Mouse (Mus musculus): ENCODE results near the gene Slc5a5. TPM values are rescaled to one million over a fixed set of nuclear protein-coding genes. Genes with fewer than 3 reads are reported as not detected.

Gene Slc5a5
- polyA plus RNA-seq, 1 experiment = 2.3 TPM

DNA sequence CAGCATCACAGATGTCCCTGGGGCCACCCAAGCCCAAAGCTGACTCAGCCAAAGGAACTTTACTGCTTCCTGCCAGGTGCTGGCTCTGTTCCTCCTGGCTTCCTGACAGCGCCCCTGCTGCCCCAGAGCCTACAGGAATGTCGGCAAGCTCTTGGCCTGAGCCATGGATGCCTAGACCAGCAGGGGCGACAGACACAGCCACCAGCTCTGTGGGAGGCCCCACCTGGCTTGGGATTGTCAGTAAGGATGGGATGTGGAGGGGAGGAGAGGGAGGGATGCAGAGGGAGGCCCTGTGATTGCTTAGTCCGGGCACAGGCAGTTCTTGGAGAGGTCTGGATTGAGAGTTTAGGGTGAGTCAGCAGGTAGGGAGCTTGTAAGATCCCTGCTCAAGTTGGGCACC lies 12.4 kb downstream of the Slc5a5 start:
- no peak for DNase-seq (ENCODE audit: low spot score)

- DNase-seq (ENCODE audit: low spot score) = no peak
Observed at GRCm38 (mm10) chr8:70879500-70879899, 13.1 kb downstream of the Slc5a5 start.

GRCm38 (mm10) chr8:70878178-70878577 lies 14.4 kb downstream of the Slc5a5 start:
- DNase-seq (ENCODE audit: low spot score) = no peak

DNA sequence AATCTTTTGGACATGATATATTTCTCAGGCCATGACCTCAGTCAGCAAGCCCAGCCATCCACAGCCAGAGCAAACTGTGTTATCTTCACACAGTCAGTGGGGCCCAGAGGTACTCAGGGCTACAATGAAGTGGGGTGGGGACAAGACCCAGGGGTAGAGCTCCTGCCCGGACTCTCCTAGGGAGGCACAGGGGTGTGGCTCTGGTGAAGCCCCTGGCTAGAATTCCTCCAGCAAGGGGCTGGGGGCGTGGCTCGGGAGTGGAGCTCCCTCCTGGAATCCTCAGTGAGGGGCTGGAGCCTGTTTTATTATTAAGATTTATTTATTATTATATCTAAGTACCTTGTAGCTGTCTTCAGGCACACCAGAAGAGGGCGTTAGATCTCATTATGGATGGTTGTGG lies 16.2 kb downstream of the Slc5a5 start:
- no peak for DNase-seq (ENCODE audit: low spot score)

DNA sequence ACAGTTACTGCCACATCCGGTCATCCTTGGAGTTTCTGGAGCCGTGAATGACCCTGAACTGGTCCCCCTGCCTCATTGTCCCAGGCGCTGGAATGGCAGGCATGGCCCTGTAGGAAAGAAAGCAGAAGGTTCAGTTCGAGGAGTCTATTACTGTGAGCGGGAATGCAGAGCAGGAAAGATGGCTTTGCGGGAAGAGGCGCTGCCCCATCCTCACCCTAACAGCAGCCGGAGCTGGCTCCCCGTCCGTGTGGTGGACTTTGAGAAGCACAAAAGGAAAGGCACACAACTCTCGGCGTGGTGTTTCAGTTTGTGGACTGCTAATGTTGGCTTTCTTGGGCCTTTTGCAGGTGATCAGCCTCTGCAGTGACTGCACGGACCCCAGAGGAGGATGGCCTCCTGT lies 18.1 kb downstream of the Slc5a5 start:
- DNase-seq (ENCODE audit: low spot score) = no peak

DNA sequence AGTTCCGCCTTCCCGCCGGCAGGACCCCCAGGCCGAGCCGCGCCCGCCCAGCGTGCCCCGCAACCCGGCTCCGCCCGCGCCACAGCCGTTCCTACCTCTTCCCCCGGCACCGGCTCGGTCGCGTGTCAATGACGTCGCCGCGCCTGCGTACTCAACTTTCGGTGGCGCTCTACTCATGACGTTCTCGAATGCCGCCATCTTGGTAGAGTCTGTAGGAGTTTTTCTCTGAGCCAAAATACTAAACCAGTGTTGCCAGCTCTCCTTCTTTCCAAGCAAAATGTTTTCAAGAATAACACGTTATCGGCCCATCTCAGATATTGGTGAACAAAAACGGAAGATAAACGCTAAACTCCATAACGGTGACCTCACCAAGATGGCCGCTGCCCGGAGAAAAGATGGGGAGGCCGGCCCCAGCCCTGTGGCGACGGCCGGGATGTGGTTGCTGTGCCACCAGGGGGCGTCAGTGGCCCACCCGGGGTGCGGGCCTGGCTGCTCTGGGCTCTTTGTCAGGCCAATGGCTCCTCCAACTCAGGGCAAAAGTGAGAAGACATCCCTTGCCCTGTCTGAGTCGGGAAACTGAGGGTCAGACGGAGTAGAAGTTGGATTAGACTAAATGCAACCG lies 19.1 kb downstream of the Slc5a5 start, which contains the start of gene Ccdc124:
Gene Ccdc124 (minus strand): TSS at position 572 of the 622 bp plus-strand sequence.
- DNase-seq (ENCODE audit: low spot score) = peak; percentile 96

DNA sequence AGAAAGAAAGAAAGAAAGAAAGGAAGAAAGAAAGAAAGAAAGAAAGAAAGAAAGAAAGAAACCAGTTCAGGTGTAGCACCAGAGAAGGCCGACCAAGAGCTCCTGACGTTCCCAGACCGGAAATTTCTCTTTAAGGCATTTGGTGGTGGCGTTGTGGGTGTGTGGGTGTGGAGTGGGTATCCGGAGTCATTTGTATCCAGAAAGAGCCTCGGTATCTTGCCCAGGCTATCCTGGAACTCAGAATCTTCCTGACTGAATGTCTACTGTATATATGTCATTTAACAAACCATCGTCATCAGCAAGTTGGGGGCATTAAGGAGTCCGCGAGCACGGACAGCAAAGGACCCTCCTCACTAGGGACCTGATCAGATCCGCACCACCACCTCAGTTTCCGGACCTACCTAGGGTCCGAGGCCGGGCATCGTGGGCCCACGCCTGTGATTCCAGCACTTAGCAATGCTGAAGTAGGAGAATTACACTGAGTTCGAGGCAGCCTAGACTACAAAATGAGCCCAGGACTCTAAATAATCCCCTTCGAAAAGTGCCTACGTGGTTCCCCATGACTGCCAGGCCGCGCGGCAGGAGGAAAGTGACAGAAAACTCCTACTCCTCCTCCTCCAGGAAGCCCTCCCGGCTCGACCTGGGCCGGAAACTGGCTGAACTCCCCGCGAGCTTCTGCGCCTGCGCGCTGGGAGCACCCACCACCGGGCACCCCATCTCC lies 19.8 kb downstream of the Slc5a5 start:
- DNase-seq (ENCODE audit: low spot score) = no peak

DNA sequence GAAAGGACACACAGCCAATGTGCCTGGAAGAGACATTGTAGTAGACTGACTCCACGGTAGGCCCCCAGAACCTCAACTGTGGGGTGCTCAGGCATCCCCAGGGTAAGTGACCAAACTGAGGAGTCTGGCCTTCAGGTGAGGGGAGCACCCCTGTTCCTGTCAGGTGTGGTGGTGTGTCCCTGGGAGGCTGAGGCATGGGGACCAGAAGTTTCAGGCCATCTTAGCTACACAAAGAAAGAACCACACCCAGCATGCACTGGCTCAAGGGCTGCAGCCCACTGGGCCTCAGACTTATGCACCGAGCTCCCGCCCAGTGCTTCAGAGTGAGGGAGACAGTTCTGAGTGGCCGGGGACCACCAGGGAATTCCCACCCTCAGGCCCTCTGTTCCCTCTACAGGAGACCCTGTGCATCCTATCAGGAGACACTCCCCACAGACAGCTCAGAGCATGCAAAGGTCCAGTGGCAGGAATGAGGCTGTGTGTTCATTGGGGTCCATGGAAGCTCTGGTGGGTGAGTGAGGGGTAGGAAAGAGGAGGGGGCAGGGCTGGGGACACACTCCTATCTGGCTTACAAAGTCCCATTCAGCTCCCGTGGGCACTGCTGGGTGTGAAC lies 21.3 kb downstream of the Slc5a5 start:
- no peak for DNase-seq (ENCODE audit: low spot score)

GRCm38 (mm10) chr8:70869601-70870041 lies 22.9 kb downstream of the Slc5a5 start:
- no peak for DNase-seq (ENCODE audit: low spot score)

GRCm38 (mm10) chr8:70869199-70869571 lies 23.4 kb downstream of the Slc5a5 start:
- DNase-seq (ENCODE audit: low spot score) = no peak

GRCm38 (mm10) chr8:70868559-70869198 lies 23.9 kb downstream of the Slc5a5 start:
- DNase-seq (ENCODE audit: low spot score) = no peak

GRCm38 (mm10) chr8:70866566-70866965 lies 26.0 kb downstream of the Slc5a5 start:
- no peak for DNase-seq (ENCODE audit: low spot score)

GRCm38 (mm10) chr8:70866001-70866520 lies 26.5 kb downstream of the Slc5a5 start:
- no peak for DNase-seq (ENCODE audit: low spot score)

GRCm38 (mm10) chr8:70865350-70866000 lies 27.1 kb downstream of the Slc5a5 start:
- DNase-seq (ENCODE audit: low spot score) = peak; percentile 97

- no peak for DNase-seq (ENCODE audit: low spot score)
Observed at GRCm38 (mm10) chr8:70864712-70865221, 27.8 kb downstream of the Slc5a5 start.

DNA sequence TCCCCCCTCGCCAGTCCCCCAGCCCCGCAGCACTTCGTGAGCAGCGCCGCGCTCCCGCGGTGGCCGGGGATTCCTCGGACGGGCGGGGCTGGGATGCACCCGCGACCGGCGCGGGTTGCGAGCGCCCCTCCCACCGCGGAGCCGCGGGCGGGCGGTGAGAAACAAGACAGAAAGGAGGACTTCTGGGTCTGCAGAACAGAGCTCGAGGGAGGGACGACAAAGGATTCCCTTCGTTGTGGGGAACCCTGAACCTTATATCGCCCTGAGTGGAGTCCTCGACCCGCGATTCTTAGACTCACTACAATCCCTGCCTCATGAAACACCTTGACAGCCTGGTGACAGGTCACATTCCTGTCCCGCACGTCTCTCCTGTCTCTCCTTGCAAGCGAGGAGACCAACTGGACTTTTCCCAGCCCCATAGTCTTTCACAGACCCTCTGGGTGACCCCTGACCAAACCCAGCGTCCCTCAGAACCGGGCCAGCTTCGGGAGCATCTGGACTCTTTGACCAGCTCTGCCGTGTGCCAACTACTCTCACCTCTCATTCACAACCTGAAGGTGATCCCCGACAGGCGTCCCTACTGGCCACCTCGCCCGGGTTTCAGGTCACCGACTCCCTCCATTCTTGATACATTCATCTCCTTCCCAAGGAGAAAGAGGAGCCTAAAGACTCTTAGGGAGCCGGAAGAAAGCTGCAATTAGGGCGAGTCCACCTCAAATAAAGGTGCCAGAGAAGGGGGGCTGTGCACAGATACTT lies 28.4 kb downstream of the Slc5a5 start:
- no peak for DNase-seq (ENCODE audit: low spot score)

DNA sequence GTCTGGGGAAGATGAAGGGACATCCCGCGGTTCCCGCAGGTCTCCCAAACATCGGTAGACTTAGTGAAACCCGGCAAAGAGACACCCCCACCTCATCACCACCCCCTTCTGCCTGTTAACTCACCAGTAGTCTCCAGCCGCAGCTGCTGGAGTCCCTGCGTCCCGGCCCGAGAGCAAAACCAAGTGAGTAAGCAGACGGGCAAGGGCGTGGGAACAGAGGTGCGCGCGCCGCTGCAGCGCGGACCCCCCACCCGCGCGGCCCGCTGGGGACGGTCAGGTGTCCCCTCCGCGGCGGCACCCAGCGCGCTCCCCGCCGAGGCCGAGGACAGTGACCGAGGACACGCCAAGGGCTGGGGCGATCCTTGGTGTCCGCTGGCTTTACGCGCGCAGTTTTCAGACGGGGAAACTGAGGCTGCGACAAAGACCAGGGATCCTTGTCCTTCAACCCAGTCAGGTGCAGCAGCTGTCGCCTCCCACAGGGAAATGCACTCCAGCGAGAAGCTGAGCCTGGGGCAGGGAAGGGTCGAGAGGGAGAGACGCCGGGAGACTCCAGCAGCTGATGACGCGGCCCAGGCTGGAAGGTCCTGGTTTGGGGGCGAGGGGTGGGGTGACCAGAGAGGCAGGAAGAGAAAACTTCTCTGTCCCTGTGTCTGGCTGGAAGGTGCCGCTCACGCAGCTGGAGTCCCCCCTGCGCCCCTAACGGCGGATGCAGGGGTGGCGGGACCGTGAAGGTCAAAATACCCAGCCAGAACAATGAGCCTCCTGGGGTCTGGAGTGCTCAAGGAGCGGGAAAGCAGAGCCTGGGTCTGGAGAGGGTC lies 29.5 kb downstream of the Slc5a5 start, which contains the start of gene Kcnn1:
Gene Kcnn1 (minus strand): TSS at position 435 of the 818 bp plus-strand sequence.
- DNase-seq (ENCODE audit: low spot score) = no peak

DNA sequence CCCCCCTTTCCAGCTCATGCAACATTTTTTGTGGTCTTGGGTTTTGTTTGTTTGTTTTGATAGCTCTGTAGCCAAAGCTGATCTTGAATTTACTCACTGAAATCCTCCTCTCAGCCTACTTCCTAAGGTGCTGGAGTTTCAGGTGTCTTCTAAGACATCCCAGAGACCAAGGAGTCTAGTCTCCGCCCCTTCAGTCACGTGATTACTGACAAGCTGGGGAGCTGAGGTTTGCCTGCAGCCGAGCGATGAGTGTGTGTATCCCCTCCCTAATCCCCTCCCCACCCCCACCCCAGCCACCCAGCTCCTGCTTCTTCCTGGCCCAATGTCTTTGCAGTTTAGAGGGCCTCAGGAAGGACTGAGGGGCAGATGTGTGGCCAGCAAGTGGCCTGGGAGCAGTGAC lies 35.0 kb downstream of the Slc5a5 start:
- DNase-seq (ENCODE audit: low spot score) = no peak

DNA sequence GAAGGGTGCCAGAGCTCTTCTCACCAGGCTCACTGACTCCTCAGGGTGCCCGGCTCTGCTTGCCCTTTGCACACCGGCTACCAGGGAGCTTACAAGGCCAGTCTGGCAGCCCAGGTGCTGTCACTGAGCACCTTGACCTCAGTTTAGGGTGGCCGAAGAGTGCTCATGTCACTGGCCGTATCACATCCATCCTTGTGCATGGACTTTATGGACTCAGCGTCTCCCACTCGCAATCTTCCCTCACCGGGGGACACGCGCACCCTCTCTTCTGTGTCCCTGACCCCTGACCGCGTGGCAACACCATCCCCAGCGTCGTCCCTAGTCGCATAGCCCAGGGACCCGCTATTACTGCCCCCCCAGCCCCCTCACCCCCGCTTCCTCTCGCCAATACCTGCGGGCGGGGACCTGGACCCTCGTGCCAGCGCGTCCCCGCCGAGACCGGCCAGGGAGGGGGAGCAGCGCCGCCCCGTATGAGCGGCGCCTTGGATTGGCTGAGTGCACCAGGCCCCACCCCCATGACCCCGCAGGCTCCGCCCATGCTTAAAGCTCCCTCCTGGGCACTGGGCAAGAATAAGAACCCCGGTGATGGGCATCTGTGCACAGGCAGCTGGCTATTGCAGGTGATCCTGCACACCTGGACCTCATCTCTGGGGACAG lies 35.9 kb downstream of the Slc5a5 start:
- no peak for DNase-seq (ENCODE audit: low spot score)
